Mouse (Mus musculus) heart, embryonic 16.5 days (tissue): ENCODE measurements around the gene Htt. TPM values are rescaled to one million over a fixed set of nuclear protein-coding genes. Genes with fewer than 3 reads are reported as not detected.

Source experiments
- ATAC-seq: fragments of 200-750 bp; cut with Nextera tagmentation; replicated peaks from 2 replicates; pipeline ENCODE4 v1.8.0; 2017; ENCODE audit warnings: moderate number of reproducible peaks; ENCODE audit not compliant: insufficient read depth, low FRiP score; ENCODE audit errors: extremely low read depth
- H3K27ac ChIP-seq: fragments of 300-500 bp; sonication (generic); 2 replicates; pipeline ENCODE4 v1.5.1; 2014; ENCODE audit warnings: mild to moderate bottlenecking, low read length, control low read depth, moderate library complexity
- H3K27me3 ChIP-seq: fragments of 300-500 bp; sonication (generic); 2 replicates; pipeline ENCODE4 v1.6.1; 2014; ENCODE audit warnings: low read length, mixed read lengths; ENCODE audit not compliant: control insufficient read depth, insufficient read depth
- H3K36me3 ChIP-seq: fragments of 300-500 bp; sonication (generic); 2 replicates; pipeline ENCODE4 v1.6.1; 2014; ENCODE audit not compliant: control insufficient read depth, insufficient read depth
- H3K4me1 ChIP-seq: fragments of 300-500 bp; sonication (generic); 2 replicates; pipeline ENCODE4 v1.6.1; 2014; ENCODE audit warnings: low read length, mixed read lengths; ENCODE audit not compliant: control insufficient read depth, insufficient read depth
- H3K4me2 ChIP-seq: fragments of 300-500 bp; sonication (generic); 2 replicates; pipeline ENCODE4 v1.6.1; 2014; ENCODE audit warnings: low read depth, mild to moderate bottlenecking, control low read depth, low read length
- H3K4me3 ChIP-seq: fragments of 300-500 bp; sonication (generic); 2 replicates; pipeline ENCODE4 v1.5.1; 2014; ENCODE audit warnings: mild to moderate bottlenecking, control low read depth, low read length
- H3K9ac ChIP-seq: fragments of 300-500 bp; sonication (generic); 2 replicates; pipeline ENCODE4 v1.6.1; 2014; ENCODE audit warnings: low read length, control low read depth
- H3K9me3 ChIP-seq: fragments of 300-500 bp; sonication (generic); replicated peaks from 2 replicates; pipeline ENCODE4 v1.6.1; 2016; ENCODE audit warnings: low read length; ENCODE audit not compliant: control insufficient read depth
- WGBS: fragments of 180-500 bp; shearing (Covaris S2); extraction: QIAGEN DNeasy Blood & Tissue Kit; methylation state at CpG from one replicate; pipeline ENCODE4 v1.1.7; 2014; 5-methylcytosine and 5-hydroxymethylcytosine counted together
- polyA plus RNA-seq: library from polyadenylated mRNA; unstranded; fragments of >200 nt; fragmentation: Nextera tagmentation; extraction: Ambion mirVana; gene quantifications from 2 replicates; pipeline ENCODE4 v1.2.1, GENCODE M21; 2015

Gene Htt
- polyA plus RNA-seq, 1 experiment from 2014 or later, result 7.8 TPM

- Histone ChIP-seq H3K4me3 (no peak overlapping the region), H3K36me3 (peaks cover 40% of the 10 kb centered on the region), H3K9ac (no peak overlapping the region), H3K27me3 (no peaks in the 10 kb centered on the region), H3K27ac (no peak overlapping the region), H3K9me3 (no peaks in the 10 kb centered on the region), H3K4me1 (peaks cover 19% of the 10 kb centered on the region), H3K4me2 (no peak overlapping the region)
- no peak for ATAC-seq
Observed at GRCm38 (mm10) chr5:34904412-34904811, 142.9 kb downstream of the Htt start.

GRCm38 (mm10) chr5:34907230-34907629 is 145.7 kb downstream of the Htt start:
- Histone ChIP-seq H3K4me3 (no peak overlapping the region), H3K4me1 (peaks cover 19% of the 10 kb centered on the region), H3K4me2 (no peak overlapping the region), H3K36me3 (peaks cover 32% of the 10 kb centered on the region), H3K27me3 (no peaks in the 10 kb centered on the region), H3K9me3 (no peaks in the 10 kb centered on the region), H3K9ac (no peak overlapping the region), H3K27ac (no peak overlapping the region)
- 87% methylated on average over 4 of the region's 4 CpGs for WGBS
- no peak for ATAC-seq

- peak; percentile 50; the same call in 1 of the 2 replicates for ATAC-seq
- Histone ChIP-seq H3K9ac (no peak within 1 kb of the TSS), H3K4me2 (no peak within 1 kb of the TSS), H3K4me3 (no peak within 1 kb of the TSS), H3K27me3 (no peaks in the 10 kb centered on the region), H3K36me3 (peaks cover 32% of the 10 kb centered on the region), H3K27ac (peak within 1 kb of the TSS; percentile 29), H3K4me1 (peaks cover 15% of the 10 kb centered on the region), H3K9me3 (no peaks in the 10 kb centered on the region)
- WGBS, result 69% methylated on average over 6 of the region's 6 CpGs
Observed at GRCm38 (mm10) chr5:34907910-34908725, 146.6 kb downstream of the Htt start, which contains the start of gene Msantd1. Gene Msantd1, plus strand, starts transcription at chr5:34908012.

- no peak; the same call in 1 of the 2 replicates for ATAC-seq
- WGBS, result 60% methylated on average over 9 of the region's 9 CpGs
Observed at GRCm38 (mm10) chr5:34908726-34909633, 147.4 kb downstream of the Htt start.

GRCm38 (mm10) chr5:34909634-34910503 is 148.3 kb downstream of the Htt start:
- no peak for ATAC-seq
- Histone ChIP-seq H3K4me1 (peaks cover 12% of the 10 kb centered on the region), H3K9ac (no peak overlapping the region), H3K27me3 (no peaks in the 10 kb centered on the region), H3K9me3 (no peaks in the 10 kb centered on the region), H3K36me3 (peaks cover 22% of the 10 kb centered on the region), H3K27ac (no peak overlapping the region), H3K4me2 (no peak overlapping the region), H3K4me3 (no peak overlapping the region)
- WGBS, result 97% methylated on average over 1 of the region's 1 CpGs

More at GRCm38 (mm10) chr5:34908726-34909633, 147.4 kb downstream of the Htt start:
- Histone ChIP-seq H3K27me3 (no peaks in the 10 kb centered on the region), H3K36me3 (peaks cover 29% of the 10 kb centered on the region), H3K4me1 (peaks cover 12% of the 10 kb centered on the region), H3K9ac (no peak overlapping the region), H3K9me3 (no peaks in the 10 kb centered on the region), H3K4me3 (no peak overlapping the region), H3K4me2 (no peak overlapping the region), H3K27ac (peak overlapping the region; percentile 29; the same call in 1 of the 2 replicates)

GRCm38 (mm10) chr5:34910504-34910815 is 148.9 kb downstream of the Htt start:
- 91% methylated on average over 4 of the region's 4 CpGs for WGBS
- no peak overlapping the region for H3K4me3 ChIP-seq
- H3K4me1 ChIP-seq, result peaks cover 12% of the 10 kb centered on the region

GRCm38 (mm10) chr5:34915801-34916200 is 154.3 kb downstream of the Htt start:
- Histone ChIP-seq H3K4me3 (no peak overlapping the region), H3K36me3 (no peaks in the 10 kb centered on the region), H3K9ac (no peak overlapping the region), H3K9me3 (no peaks in the 10 kb centered on the region), H3K4me2 (no peak overlapping the region), H3K27ac (no peak overlapping the region), H3K4me1 (peaks cover 6% of the 10 kb centered on the region), H3K27me3 (no peaks in the 10 kb centered on the region)
- peak; percentile 76 for ATAC-seq
- 3% methylated on average over 1 of the region's 1 CpGs for WGBS

More at GRCm38 (mm10) chr5:34910504-34910815, 148.9 kb downstream of the Htt start:
- H3K9me3 ChIP-seq, result no peaks in the 10 kb centered on the region
- peaks cover 16% of the 10 kb centered on the region for H3K36me3 ChIP-seq
- no peak overlapping the region for H3K9ac ChIP-seq
- H3K4me2 ChIP-seq, result no peak overlapping the region
- no peaks in the 10 kb centered on the region for H3K27me3 ChIP-seq
- ATAC-seq, result no peak
- H3K27ac ChIP-seq, result no peak overlapping the region

- H3K4me2 ChIP-seq, result no peak overlapping the region
- no peaks in the 10 kb centered on the region for H3K27me3 ChIP-seq
- no peak overlapping the region for H3K4me3 ChIP-seq
- no peak overlapping the region for H3K9ac ChIP-seq
- WGBS, result 81% methylated on average over 10 of the region's 10 CpGs
- H3K27ac ChIP-seq, result no peak overlapping the region
- ATAC-seq, result no peak
- no peaks in the 10 kb centered on the region for H3K36me3 ChIP-seq
- H3K9me3 ChIP-seq, result no peaks in the 10 kb centered on the region
- peaks cover 6% of the 10 kb centered on the region for H3K4me1 ChIP-seq
Observed at GRCm38 (mm10) chr5:34917234-34917655, 155.7 kb downstream of the Htt start.
